Mouse (Mus musculus) megakaryocyte-erythroid progenitor cell, adult 5-6 weeks (primary cell): ENCODE results near the gene Pde4b. TPM values are rescaled to one million over a fixed set of nuclear protein-coding genes. Genes with fewer than 3 reads are reported as not detected.

ENCODE experiments used
- ATAC-seq: replicated peaks from 2 replicates; pipeline ENCODE4 v1.8.0; 2016; ENCODE audit warnings: mild to moderate bottlenecking, inconsistent platforms; ENCODE audit not compliant: severe bottlenecking, poor library complexity, low FRiP score, low TSS enrichment
- total RNA-seq, 2 experiments: library from RNA; stranded (forward) in 1 of 2; stranded (reverse) in 1 of 2; fragments of 200-1000, 215-1000 nt in 1 of 2; fragments of >200 nt in 1 of 2; fragmentation: Nextera tagmentation in 1 of 2; gene quantifications; 2 replicates each; pipeline ENCODE4 v1.2.3; 2014 to 2017

The Pde4b gene
- total RNA-seq, 2 experiments from 2014 or later, result 18.0 to 23.9 TPM

DNA sequence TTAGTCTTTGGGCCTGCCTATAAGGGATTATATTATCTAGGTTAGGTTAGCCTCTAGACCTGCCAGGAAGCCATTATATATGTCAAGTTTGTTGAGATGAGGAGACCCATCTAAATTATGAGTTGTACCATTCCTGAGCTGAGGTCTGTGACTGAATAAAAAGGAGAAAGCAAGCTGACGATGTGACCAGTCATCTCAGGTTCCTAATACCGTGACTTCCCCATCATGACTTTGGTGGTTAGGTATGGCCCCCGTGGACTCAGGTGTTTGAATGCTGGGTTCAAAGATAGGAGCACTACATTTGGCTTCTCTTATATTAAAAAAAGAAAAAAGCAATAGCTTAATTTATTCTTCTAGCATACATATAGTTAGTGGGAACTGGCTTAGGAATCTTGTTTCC, 531.3 kb downstream of the Pde4b start:
- ATAC-seq, result no peak

DNA sequence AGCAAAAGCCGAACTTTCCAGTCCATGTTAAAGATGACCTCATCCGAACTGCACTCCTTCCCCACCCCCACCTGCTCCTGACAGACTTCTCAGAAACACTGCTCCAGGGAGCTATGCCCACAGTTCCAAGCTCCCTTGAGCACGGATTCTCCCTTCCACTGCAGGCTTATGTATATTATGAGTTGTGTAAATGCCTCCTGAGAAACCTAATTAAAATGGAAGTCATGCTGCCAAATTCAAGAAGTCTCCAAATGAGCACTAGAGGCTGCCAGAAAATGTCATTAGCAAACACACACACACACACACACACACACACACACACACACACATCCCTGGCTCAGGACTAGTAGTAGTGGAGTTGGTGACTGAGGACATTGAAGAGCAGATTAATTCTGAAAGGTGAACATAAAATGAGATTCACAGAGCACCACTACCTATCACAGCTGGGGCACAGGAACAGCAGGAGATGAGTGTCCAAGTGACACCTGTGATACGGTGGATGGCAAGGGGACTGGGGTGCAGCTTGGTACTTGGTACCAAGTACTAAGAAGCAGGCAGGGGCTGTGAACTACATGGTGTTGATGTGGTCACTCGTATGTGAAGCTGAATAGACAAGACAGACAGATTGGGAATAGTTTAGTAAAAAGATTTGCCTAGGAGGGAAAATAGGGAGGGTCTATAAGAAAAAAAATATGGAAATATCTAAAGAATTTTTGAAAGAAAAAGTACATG, 533.0 kb downstream of the Pde4b start:
- ATAC-seq, result no peak

DNA sequence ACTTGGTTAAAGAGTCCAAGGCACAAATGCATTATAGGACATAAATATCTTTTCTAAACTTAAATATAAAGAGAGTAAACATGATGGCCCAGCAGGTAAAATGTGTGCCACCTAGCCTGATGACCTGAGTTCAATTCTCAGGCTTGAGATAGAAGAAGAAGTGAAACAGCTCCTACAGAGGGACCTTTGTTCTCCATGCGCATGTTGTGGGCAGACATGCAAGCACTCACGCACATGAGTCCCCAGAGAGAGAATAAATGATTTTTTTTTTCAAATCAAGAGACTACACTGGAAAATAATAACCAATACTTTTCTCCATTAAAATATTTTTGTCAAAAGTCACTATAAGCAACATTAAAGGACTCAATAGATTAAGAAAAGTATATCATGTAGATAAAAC, 533.8 kb downstream of the Pde4b start:
- ATAC-seq, result no peak

DNA sequence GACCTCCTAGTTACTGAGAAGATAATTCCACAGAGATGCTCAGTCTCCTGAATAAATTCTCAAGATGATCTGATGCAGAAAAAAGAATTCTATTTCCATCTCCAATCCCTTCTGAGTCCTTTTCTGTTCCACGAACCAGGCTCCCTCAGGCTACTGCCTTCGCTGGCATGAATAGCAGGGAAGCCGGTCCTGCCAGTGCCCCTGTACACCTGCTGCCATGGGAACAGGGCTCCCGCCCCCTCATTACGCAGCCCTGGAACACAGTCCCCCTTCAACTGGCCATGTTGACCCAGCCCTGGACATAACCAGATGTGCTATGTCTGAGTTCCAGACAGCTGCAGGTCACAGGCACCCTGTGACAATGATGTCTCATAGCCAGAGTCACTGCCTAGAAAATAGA, 535.6 kb downstream of the Pde4b start:
- ATAC-seq, result no peak

DNA sequence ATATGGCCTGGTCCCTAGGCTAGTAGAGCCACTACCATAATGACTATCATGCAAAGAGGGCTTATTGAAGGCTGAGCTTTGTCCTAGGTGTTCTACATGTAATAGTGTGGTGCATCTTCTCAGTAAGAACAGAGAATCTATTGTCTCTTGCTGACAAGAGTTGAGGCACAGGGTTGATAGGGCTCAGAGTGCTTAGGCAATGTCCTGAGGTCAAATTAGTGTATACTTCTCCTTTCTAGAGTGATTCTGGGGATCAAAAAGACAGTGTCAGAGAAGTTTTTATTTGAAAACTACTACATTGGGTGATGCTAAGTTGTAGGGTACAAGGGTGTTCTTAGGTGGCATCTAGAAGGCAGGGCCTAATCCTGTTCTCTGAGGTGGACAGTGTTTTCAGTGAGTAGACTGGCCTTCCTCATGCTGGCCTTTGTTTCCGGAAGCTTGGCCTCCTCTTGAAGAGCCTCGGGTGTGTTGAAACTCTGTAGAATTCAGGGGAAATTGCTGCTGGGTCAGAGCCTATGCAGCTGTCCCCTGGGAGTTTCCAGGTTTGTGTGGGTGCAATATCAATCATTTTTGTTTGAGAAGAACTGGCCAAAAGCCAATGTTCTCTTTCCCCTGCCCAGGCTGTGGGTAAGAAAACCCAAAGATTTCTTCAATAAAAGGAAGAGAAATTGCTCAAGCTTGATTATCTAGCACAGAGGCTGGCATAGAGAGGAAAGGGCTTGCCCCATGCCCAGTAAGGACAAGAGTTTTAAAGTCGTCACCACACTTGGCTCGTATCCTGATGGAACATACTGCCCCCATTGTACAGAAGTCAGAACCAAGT, 536.7 kb downstream of the Pde4b start:
- ATAC-seq, result no peak

GRCm38 (mm10) chr4:102624937-102625336, 537.6 kb downstream of the Pde4b start:
- peak; percentile 48 for ATAC-seq

DNA sequence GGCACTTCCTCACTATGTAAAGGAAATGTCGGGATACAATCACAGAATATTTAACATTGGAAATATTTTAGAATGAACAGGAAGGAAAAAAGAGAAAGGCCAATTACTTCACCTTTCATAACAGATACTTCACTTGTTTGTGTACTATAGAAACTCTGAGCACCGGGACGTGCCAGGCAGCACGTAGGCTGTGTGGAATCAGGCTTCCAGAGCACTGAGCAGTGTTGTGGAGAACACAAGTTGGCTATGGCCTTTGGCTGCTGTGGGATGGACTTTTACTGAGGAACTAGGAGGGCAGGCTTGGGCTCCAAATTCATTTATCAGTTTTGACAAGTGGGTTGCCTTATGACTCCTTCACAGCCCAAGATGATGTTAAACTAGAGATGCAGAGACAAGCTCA, 540.5 kb downstream of the Pde4b start:
- no peak for ATAC-seq

- ATAC-seq, result peak; percentile 72
These were observed 542.3 kb downstream of the Pde4b start for GRCm38 (mm10) chr4:102629621-102630020.

GRCm38 (mm10) chr4:102630261-102630660, 542.9 kb downstream of the Pde4b start:
- no peak for ATAC-seq

GRCm38 (mm10) chr4:102631624-102632023, 544.3 kb downstream of the Pde4b start:
- ATAC-seq, result no peak

- no peak for ATAC-seq
These were observed 545.9 kb downstream of the Pde4b start for GRCm38 (mm10) chr4:102633241-102633640.

DNA sequence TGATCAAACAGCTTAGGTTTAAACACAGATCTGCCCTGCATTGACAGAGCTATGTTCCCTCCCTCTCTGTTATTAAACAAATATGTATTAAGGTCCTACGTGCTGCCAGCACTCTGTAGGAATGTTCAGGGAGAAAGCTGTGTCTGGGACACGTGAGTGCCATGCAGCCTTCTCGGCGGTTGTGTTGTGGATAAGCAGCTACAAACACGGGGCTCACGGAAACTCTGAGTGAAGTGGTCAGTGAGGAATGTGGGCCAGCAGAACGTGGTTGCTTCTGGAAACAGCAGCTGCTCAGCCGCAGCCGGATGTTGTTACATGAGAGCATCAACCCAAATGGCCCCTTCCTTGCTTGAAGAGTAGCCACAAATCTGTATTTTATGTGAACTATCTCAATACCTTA, 547.9 kb downstream of the Pde4b start:
- ATAC-seq, result no peak; the same call in 1 of the 2 replicates

- ATAC-seq, result peak; percentile 63
These were observed 548.6 kb downstream of the Pde4b start for GRCm38 (mm10) chr4:102635944-102636343.

DNA sequence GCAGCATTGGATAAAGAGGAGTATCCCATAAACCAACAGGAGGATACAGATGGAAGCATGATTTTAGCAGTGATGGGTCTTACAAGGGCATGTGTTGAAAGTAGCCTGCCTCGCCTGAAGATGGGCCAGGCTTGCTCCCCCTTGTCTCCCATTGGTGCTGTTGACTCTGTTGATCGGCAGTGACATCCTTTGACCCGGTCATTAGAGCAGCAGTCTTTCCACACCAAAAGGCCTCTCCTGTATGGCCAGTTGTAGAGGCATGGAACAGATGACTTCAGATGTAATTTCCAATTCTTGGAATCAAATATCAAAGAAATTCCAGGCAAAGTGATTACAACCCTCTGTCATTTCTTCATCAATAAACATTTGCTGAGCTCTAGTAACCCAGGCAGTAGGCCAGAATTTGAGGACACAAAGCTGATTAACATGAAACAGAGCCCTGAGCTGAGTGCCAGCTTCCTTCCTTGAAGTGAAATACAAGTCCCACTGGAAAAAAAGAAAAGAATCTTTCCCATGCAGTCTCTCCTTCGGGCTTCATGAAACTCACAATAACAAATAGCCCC, 550.1 kb downstream of the Pde4b start:
- no peak for ATAC-seq

GRCm38 (mm10) chr4:102640942-102641341, 553.6 kb downstream of the Pde4b start:
- ATAC-seq, result no peak

DNA sequence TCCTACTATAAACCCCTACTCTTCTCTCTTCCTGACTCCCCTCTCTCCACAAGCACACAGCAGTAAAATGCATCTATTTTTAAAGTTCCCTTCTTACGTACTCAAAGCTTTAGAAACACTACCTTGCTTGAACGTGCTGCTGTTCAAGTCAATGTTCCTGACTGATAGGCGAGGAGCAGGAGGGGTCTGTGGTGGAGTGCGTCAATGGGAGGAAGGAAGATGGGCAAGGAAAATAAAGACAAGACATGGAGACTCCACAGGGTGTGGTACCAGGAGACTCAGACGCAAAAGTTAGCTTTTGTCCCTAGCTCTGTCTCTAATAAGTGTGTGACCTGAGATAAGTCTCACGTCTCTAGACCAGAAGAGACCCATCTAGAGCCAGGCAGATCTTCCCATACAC, 556.7 kb downstream of the Pde4b start:
- 0 out of 2 replicates have a peak, but pooled peaks have one; percentile 30 for ATAC-seq

DNA sequence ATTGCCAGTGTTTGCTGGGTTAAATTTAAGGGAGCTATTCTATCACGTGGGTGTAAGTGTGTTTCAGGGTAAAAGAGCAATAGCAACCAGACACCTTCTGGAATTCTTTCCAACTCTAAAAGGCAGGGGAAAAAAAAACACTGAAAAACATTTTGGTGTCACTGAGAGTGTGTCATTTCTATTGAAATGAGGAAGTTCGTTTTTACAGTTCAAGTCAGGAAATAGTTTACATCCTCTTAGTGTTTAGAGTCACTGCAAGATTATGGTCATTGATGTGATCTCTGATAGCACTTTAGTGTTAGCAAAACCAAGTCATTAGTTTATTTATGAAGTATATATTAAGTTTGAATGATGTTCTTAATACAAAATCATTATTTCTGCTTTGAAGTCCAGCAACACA, 559.7 kb downstream of the Pde4b start:
- ATAC-seq, result no peak

GRCm38 (mm10) chr4:102655331-102655730, 568.0 kb downstream of the Pde4b start:
- ATAC-seq, result no peak

- ATAC-seq, result peak; percentile 81
These were observed 569.2 kb downstream of the Pde4b start for GRCm38 (mm10) chr4:102656494-102657036.
